In the genomic region with DNA sequence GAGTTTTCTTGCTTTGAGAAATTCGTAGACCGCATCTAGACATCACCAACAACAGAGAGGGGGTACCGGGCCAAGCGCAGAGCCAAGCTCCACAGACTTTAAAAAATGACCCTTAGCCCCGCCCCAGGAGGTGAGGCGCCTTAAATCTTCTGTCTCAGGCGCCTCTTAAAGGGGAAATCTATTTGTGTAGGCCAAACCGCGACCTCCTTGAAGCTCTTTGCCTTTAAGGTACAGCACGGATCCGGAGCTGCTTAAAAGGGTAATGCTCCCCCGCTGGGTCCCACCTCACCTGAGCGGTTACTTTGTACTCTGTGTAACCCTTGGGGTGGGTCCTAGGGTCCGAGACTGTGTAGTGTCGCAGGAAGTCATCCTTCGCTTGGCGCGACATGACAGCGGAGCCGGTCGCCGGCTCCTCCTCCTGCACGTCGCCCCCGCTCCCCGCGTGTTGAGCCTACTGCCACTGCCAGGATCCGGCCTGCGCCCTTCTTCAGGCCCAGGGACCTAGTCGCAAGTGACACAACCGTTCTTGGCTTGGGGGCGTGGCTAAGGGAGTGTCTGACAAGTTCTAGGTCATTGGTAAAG, we compare ENCODE assay signal across 1 mouse cellular context.
A peak's percentile ranks its signal among the peaks of the same experiment; 100 is the strongest.
TF ChIP-seq lines count a peak whose summit lies in the region.

A gene (minus strand): TSS at position 545 of the 582 bp plus-strand sequence.

TF ChIP-seq in CH12.LX, 34 proteins besides CTCF, POLR2A, EP300 and RAD21 (continued from another document):
- TF ChIP-seq TCF12 (IDR thresholded peaks at IDR 0.05; ENCODE audit: low read depth, low read length) (0 out of 2 replicates have a peak, but pooled peaks have one; percentile 33), PAX5 (IDR thresholded peaks at IDR 0.05; ENCODE audit: low read length) (no peak), MXI1 (IDR thresholded peaks at IDR 0.05; ENCODE audit: low read depth, low read length) (peak; percentile 74; the same call in 1 of the 2 replicates), ETS1 (conservative IDR thresholded peaks at IDR 0.05; ENCODE audit: low read depth, low read length) (no peak), ZNF384 (IDR thresholded peaks at IDR 0.05; ENCODE audit: low read depth, low read length) (no peak), USF2 (conservative IDR thresholded peaks at IDR 0.05; ENCODE audit: low read depth, low read length) (0 out of 2 replicates have a peak, but pooled peaks have one; percentile 7), UBTF (IDR thresholded peaks at IDR 0.05; ENCODE audit: low read depth, low read length) (peak; percentile 86; the same call in 1 of the 2 replicates), HCFC1 (IDR thresholded peaks at IDR 0.05; ENCODE audit: low read depth, low read length) (peak; percentile 73), SIN3A (IDR thresholded peaks at IDR 0.05; ENCODE audit: low read length) (peak; percentile 100)
